Mouse (Mus musculus): ENCODE measurements at regions not wholly inside any gene's neighbourhood (a gene's known extent, or its start where the extent isn't known, plus 50 kb on each side); places are given as distances from the start of the nearest gene placed in this dataset.

DNA sequence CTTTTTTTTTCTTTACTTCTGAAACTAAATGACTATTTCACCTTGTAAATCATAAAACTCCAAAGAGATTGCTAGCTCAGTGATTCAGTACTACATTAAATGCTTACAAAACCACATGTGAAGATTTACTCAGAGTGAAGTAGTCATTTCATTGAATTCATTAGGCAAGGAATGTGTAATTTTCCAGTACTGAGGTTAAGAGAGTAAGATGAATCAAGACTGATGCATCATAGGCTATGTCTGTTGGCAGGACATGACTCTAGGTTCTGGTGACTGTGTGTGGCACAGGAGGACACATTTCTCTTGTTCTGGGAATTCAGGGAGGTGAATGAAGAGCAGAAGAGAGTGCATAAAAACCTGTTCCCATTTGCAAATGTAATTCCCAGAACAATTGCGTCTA, 741.7 kb downstream of the Slitrk6 start:
- no peak for DNase-seq (ENCODE audit: low spot score in 2 of 2)

DNA sequence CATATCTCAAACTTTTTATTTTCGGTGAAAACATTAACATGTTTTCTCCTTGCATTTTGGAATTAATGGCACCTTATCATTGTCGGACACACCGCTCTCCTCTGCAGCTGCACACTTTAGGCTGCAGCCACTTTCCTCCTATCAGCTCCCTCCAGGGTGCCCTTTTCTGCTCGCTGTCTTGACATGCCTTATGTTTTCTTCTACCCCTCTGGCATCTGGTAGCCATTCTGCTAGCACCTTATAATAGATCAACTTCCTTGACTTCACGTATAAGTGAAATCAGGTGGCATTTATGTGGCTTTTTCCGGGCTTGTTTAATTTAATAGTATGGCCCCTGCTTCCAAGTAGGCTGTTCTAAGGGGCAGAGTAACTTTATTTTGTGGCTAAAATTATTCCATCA, 747.8 kb downstream of the Slitrk6 start:
- DNase-seq (ENCODE audit: low spot score in 2 of 2) = no peak

DNA sequence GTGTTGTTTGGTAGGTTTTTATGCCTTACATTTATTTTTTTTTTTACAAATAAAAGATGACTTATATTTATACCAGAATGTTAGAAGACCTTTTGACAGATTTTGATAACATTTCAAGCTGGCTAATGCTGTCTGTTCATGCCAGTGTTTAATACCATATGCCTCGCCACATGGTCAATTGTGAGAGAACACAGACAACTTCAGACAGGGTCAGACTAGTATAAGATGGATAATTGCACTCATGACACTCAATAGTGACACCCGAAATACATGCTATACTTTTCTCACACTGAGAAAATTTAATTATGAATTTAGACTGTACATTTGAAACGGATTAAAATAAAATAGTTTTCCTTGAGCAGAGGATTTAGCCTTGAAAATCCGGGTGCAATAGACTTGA, 769.9 kb downstream of the Slitrk6 start:
- DNase-seq (ENCODE audit: low spot score in 2 of 2) = no peak

GRCm38 (mm10) chr14:109958008-109958407, 796.9 kb downstream of the Slitrk6 start:
- DNase-seq (ENCODE audit: low spot score in 2 of 2) = no peak

- no peak for DNase-seq (ENCODE audit: low spot score in 2 of 2)
Observed at GRCm38 (mm10) chr14:109941944-109942343, 813.0 kb downstream of the Slitrk6 start.

- DNase-seq (ENCODE audit: low spot score in 2 of 2) = no peak
Observed at GRCm38 (mm10) chr14:109941162-109941561, 813.8 kb downstream of the Slitrk6 start.

GRCm38 (mm10) chr14:109937432-109937831, 817.5 kb downstream of the Slitrk6 start:
- no peak for DNase-seq (ENCODE audit: low spot score in 2 of 2)

DNA sequence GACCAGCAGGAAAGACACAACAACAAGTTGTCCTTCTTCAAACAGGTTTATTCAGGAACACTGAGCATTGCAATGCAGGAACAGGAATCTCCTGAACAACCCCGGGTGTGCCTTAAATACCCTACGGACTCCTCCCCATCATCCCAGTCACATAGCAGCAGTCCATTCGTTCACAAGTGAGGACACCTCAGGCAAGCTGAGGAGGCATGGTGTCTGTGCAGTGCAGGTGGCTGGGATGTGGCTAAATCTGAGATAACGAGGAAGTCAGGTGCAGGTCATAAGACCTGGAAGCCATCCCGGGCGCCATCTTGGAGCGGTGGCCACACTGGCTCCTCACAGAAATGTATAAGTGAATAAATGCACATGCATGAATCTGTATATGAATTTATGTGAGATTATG, 826.0 kb downstream of the Slitrk6 start:
- DNase-seq (ENCODE audit: low spot score in 2 of 2) = no peak

DNA sequence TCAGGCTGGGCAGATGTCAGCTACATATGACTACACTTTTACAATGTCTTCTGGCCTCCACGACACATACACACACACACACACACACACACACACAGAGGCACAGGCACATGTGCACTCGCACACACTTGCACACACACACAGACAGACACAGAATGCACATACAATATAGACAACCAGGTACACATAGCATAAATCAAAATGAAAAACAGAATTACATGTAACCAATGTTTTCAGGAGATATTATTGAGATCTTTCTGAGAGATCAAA, 863.1 kb downstream of the Slitrk6 start:
- no peak for DNase-seq (ENCODE audit: low spot score in 2 of 2)

GRCm38 (mm10) chr14:109891151-109891895, 863.6 kb downstream of the Slitrk6 start:
- DNase-seq (ENCODE audit: low spot score in 2 of 2) = no peak

- DNase-seq (ENCODE audit: low spot score in 2 of 2) = no peak
Observed at GRCm38 (mm10) chr14:109876950-109877663, 877.8 kb downstream of the Slitrk6 start.

DNA sequence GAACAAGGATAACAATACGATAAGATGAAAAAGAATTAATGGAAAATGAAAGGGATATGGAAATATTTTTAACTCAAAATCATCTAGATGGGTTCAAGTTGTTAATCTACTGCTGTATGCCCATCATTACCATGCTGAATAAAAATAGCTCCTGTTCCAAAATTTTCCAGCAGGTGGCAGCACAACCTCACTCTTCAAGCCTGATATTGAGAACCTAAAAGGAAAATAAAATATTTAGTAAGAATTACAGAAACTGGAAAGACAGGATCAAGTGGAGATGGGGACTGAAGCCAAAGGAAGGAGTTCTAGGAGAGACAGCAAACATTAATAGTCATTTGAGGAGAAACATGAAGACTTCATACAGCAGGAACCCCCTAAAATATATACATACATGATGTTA, 880.7 kb downstream of the Slitrk6 start:
- DNase-seq (ENCODE audit: low spot score in 2 of 2) = peak; percentile 64 to 79

GRCm38 (mm10) chr14:109840354-109841104, 914.4 kb downstream of the Slitrk6 start:
- peak; percentile 14 to 35 for DNase-seq (ENCODE audit: low spot score in 2 of 2)

- DNase-seq (ENCODE audit: low spot score in 2 of 2) = no peak
Observed at GRCm38 (mm10) chr14:109802522-109803126, 888.7 kb upstream of the Slitrk1 start.

- no peak for DNase-seq (ENCODE audit: low spot score in 2 of 2)
Observed at GRCm38 (mm10) chr14:109772246-109772645, 858.3 kb upstream of the Slitrk1 start.

GRCm38 (mm10) chr14:109760892-109761291, 846.9 kb upstream of the Slitrk1 start:
- no peak for DNase-seq (ENCODE audit: low spot score in 2 of 2)
